Mouse (Mus musculus): ENCODE data around the gene Ptar1. TPM values are rescaled to one million over a fixed set of nuclear protein-coding genes. Genes with fewer than 3 reads are reported as not detected.

Gene Ptar1
- total RNA-seq (2023; ENCODE audit: inconsistent age): 32.3 to 34.3 TPM (median 33.1 TPM) in 4 replicates

GRCm38 (mm10) chr19:23687296-23688021 lies at the start of gene Ptar1:
Ptar1 (plus strand) TSS chr19:23687429.

GRCm38 (mm10) chr19:23652644-23653043 lies 34.6 kb upstream of the Ptar1 start, which contains the start of gene 1700028P14Rik:
1700028P14Rik (minus strand) TSS chr19:23652812.

GRCm38 (mm10) chr19:23758554-23759321 lies 71.5 kb downstream of the Ptar1 start, which contains the start of gene Apba1:
Apba1 (plus strand) TSS chr19:23758887.

Other genes starting within 250 kb of the Ptar1 start
- gene Mamdc2, start 239.0 kb upstream of the Ptar1 start, total RNA-seq (2023; ENCODE audit: inconsistent age): not detected in 4 replicates
- not detected in 4 replicates for gene 1700028P14Rik, start 34.6 kb upstream of the Ptar1 start, total RNA-seq (2023; ENCODE audit: inconsistent age)
- gene Apba1, start 71.5 kb downstream of the Ptar1 start, total RNA-seq (2023; ENCODE audit: inconsistent age): 0.72 to 1.2 TPM (median 1.0 TPM) in 4 replicates